Mouse (Mus musculus) hindbrain, embryonic 12.5 days (tissue): ENCODE measurements around the gene Slc9b1. TPM values are rescaled to one million over a fixed set of nuclear protein-coding genes. Genes with fewer than 3 reads are reported as not detected.

Experiments used
- ATAC-seq: fragments of 200-750 bp; cut with Nextera tagmentation; 2 replicates; pipeline ENCODE4 v1.8.0; 2017; ENCODE audit warnings: moderate TSS enrichment; ENCODE audit not compliant: low FRiP score
- H3K27ac ChIP-seq: fragments of 300-500 bp; sonication (generic); 2 replicates; pipeline ENCODE4 v1.5.1; 2016; ENCODE audit warnings: mild to moderate bottlenecking
- H3K27me3 ChIP-seq: fragments of 300-500 bp; sonication (generic); 2 replicates; pipeline ENCODE4 v1.6.1; 2016; ENCODE audit warnings: mild to moderate bottlenecking
- H3K36me3 ChIP-seq: fragments of 300-500 bp; sonication (generic); 2 replicates; pipeline ENCODE4 v1.6.1; 2016; ENCODE audit warnings: mild to moderate bottlenecking
- H3K4me1 ChIP-seq: fragments of 300-500 bp; sonication (generic); 2 replicates; pipeline ENCODE4 v1.6.1; 2016
- H3K4me2 ChIP-seq: fragments of 300-500 bp; sonication (generic); replicated peaks from 2 replicates; pipeline ENCODE4 v1.6.1; 2016; ENCODE audit warnings: mild to moderate bottlenecking
- H3K4me3 ChIP-seq: fragments of 300-500 bp; sonication (generic); 2 replicates; pipeline ENCODE4 v1.5.1; 2016; ENCODE audit warnings: mild to moderate bottlenecking
- H3K9ac ChIP-seq: fragments of 300-500 bp; sonication (generic); 2 replicates; pipeline ENCODE4 v1.6.1; 2016; ENCODE audit warnings: mild to moderate bottlenecking, moderate library complexity
- H3K9me3 ChIP-seq: fragments of 300-500 bp; sonication (generic); replicated peaks from 2 replicates; pipeline ENCODE4 v1.6.1; 2016; ENCODE audit warnings: mild to moderate bottlenecking
- WGBS: fragments of 180-500 bp; shearing (Covaris S2); methylation state at CpG from one replicate; pipeline ENCODE4 v1.1.7; 2016; 5-methylcytosine and 5-hydroxymethylcytosine counted together
- polyA plus RNA-seq: library from polyadenylated mRNA; unstranded; fragments of >200 nt; fragmentation: Nextera tagmentation; extraction: Ambion mirVana; gene quantifications from 2 replicates; pipeline ENCODE4 v1.2.1, GENCODE M21; 2016

Slc9b1 gene
- polyA plus RNA-seq, 1 experiment from 2014 or later: not detected

DNA sequence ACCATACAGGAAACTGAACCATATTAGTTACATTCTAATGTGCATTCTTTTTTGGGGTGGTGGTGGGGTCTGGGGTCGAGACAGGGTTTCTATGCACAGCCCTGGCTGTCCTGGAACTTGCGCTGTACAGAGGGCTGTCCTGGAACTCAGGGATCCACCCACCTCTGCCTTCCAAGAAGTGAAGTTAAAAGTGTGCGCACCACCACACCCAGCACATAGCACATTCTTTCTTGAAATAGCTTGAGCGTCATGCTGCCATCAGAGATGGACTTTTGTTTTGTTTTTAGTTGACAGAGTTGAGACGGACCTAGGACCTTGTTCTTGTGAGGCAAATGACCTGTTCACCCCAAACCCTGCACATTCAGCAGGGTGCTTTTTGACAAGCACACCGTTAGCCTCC, 20.7 kb upstream of the Slc9b1 start:
- H3K36me3 ChIP-seq: no peaks in the 10 kb centered on the region
- no peak overlapping the region for H3K4me2 ChIP-seq
- H3K9me3 ChIP-seq: no peaks in the 10 kb centered on the region
- H3K27me3 ChIP-seq: no peaks in the 10 kb centered on the region
- no peak for ATAC-seq
- 71% methylated on average over 6 of the region's 6 CpGs for WGBS
- H3K27ac ChIP-seq: no peak overlapping the region
- no peak overlapping the region for H3K4me3 ChIP-seq
- H3K4me1 ChIP-seq: peaks cover 4% of the 10 kb centered on the region; the same call in 1 of the 2 replicates
- no peak overlapping the region for H3K9ac ChIP-seq

DNA sequence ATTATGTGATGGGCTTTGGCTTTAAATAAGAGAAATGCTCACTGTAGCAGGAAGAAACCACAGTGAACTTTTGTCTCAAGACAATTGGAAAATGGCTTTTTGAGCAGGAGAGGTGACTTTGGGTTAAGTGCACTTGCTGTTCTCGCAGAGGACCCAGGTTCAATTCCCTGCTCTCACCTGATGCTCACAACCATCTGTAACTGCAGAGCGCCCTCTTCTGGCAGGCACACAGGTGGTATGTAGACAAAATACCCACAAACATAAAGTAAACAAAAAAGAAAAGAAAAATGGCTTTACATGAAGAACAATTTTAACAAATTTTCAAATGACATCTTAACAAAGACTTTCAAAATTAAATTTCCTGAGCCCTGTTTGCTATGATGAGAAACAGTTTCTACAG, 20.2 kb upstream of the Slc9b1 start:
- Histone ChIP-seq H3K4me3 (no peak overlapping the region), H3K4me2 (no peak overlapping the region), H3K9me3 (no peaks in the 10 kb centered on the region), H3K27ac (no peak overlapping the region), H3K4me1 (peaks cover 4% of the 10 kb centered on the region; the same call in 1 of the 2 replicates), H3K9ac (no peak overlapping the region), H3K27me3 (no peaks in the 10 kb centered on the region), H3K36me3 (no peaks in the 10 kb centered on the region)
- WGBS: 49% methylated on average over 2 of the region's 2 CpGs
- no peak for ATAC-seq

DNA sequence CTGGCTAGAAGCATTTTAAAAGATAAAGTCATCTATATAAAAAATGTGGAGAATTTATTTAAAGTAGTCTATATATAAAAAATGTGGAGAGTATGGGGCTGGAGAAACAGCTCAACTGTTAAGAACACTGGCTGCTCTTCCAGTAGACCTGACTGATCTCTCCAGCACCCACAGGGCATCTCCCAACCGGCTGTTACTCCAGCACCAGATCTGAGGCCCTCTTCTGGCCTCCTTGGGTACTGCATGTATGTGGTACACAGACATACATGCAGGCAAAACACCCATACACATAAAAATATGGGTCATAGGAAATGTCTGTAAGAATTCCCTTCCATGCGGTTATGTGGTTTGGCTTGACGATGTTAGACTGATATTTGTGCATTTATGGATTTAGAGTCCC, 19.3 kb upstream of the Slc9b1 start:
- H3K27me3 ChIP-seq: no peaks in the 10 kb centered on the region
- H3K4me3 ChIP-seq: no peak overlapping the region
- ATAC-seq: no peak
- no peak overlapping the region for H3K4me2 ChIP-seq
- H3K27ac ChIP-seq: no peak overlapping the region
- 45% methylated on average over 3 of the region's 3 CpGs for WGBS
- H3K9ac ChIP-seq: no peak overlapping the region
- H3K9me3 ChIP-seq: no peaks in the 10 kb centered on the region
- H3K36me3 ChIP-seq: no peaks in the 10 kb centered on the region
- peaks cover 4% of the 10 kb centered on the region; the same call in 1 of the 2 replicates for H3K4me1 ChIP-seq

DNA sequence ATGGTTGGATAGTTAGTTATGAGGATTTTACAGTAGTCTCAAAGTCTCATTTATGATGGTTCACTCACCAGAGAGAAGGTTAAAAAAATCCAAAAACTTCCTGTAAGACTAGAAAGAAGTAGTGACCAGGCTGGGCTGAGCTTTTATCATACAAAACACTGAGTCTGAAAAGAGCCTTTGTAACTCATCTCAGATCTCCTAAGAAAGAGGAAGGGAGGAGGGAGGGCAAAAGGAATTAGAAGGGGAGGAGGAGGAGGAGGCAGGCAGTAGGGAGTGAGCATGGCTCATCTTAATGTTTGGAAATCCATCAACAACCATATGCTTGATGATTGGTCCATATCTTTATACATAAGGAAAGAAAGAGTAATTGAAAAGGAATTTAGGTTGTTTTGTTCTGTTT, 15.1 kb upstream of the Slc9b1 start:
- no peaks in the 10 kb centered on the region for H3K27me3 ChIP-seq
- H3K4me2 ChIP-seq: no peak overlapping the region
- no peak overlapping the region for H3K27ac ChIP-seq
- H3K4me1 ChIP-seq: no peaks in the 10 kb centered on the region
- H3K9me3 ChIP-seq: no peaks in the 10 kb centered on the region
- H3K36me3 ChIP-seq: no peaks in the 10 kb centered on the region
- H3K9ac ChIP-seq: no peak overlapping the region
- ATAC-seq: no peak
- H3K4me3 ChIP-seq: no peak overlapping the region

DNA sequence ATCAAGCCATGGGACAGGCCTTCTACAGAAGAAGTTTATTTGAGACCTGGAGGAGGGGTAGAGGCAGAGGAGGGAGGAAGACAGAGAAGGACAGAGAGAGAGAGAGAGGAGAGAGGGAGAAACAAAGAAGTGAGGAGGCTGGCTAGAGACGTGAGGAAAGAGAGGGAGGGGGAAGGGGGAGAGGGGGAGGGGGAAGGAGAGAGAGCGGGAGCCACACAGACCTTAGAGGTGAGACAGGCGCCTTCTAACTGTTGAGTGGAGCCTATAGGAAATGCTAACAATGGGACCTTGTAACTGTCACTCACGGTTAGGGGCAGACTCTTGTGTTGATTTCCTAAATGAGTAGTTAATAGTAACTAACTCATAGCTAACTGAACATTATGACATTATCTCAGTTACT, 14.1 kb upstream of the Slc9b1 start:
- no peaks in the 10 kb centered on the region for H3K27me3 ChIP-seq
- no peaks in the 10 kb centered on the region for H3K36me3 ChIP-seq
- WGBS: 26% methylated on average over 4 of the region's 4 CpGs
- H3K4me1 ChIP-seq: no peaks in the 10 kb centered on the region
- H3K9me3 ChIP-seq: no peaks in the 10 kb centered on the region
- H3K9ac ChIP-seq: no peak overlapping the region
- H3K4me2 ChIP-seq: no peak overlapping the region
- ATAC-seq: no peak
- H3K27ac ChIP-seq: no peak overlapping the region
- H3K4me3 ChIP-seq: no peak overlapping the region

DNA sequence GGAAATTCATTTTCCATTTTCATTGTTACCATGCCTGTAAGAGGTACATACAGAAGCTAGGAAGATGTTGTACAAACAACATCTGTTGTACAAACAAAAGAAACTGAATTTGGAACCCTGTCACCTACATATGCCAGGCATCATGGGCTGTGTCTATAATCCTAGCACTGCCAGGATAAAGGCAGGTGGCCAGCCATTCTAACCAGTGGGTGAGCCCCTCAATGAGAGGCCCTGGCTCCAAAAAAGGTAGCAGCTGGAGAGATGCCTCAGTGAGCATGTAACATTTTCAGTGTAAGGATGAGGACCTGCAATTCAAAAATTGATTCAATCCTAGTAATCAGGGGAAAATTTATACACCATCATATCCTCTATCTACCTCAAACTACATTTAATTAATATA, 1.2 kb downstream of the Slc9b1 start:
- ATAC-seq: no peak
- Histone ChIP-seq H3K9ac (no peak overlapping the region), H3K27me3 (no peaks in the 10 kb centered on the region), H3K4me2 (no peak overlapping the region), H3K27ac (no peak overlapping the region), H3K9me3 (no peaks in the 10 kb centered on the region), H3K4me3 (no peak overlapping the region), H3K36me3 (no peaks in the 10 kb centered on the region), H3K4me1 (no peaks in the 10 kb centered on the region)

DNA sequence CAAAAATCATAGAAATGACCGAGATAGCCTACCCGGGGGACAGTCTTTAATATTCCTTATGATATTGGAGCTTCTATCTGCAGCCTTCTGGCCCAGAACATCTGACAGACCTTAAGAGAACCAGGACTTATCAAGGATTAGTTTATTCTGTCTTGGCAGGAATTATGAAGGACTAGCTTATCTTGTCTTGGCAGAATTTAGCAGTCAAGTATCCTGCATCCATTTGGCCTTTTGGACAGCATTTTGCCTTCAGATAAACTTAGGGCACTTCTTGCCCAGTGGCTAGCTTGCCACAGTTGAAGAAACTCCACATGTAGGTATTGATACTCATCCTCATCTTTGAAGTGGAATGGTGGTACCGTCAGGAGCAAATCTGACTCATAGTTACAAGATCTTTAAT, 4.0 kb downstream of the Slc9b1 start:
- no peak overlapping the region for H3K4me2 ChIP-seq
- H3K4me1 ChIP-seq: no peaks in the 10 kb centered on the region
- no peak overlapping the region for H3K9ac ChIP-seq
- no peaks in the 10 kb centered on the region for H3K27me3 ChIP-seq
- no peak overlapping the region for H3K27ac ChIP-seq
- ATAC-seq: no peak
- H3K36me3 ChIP-seq: no peaks in the 10 kb centered on the region
- no peaks in the 10 kb centered on the region for H3K9me3 ChIP-seq
- H3K4me3 ChIP-seq: no peak overlapping the region
- 92% methylated on average over 3 of the region's 3 CpGs for WGBS

DNA sequence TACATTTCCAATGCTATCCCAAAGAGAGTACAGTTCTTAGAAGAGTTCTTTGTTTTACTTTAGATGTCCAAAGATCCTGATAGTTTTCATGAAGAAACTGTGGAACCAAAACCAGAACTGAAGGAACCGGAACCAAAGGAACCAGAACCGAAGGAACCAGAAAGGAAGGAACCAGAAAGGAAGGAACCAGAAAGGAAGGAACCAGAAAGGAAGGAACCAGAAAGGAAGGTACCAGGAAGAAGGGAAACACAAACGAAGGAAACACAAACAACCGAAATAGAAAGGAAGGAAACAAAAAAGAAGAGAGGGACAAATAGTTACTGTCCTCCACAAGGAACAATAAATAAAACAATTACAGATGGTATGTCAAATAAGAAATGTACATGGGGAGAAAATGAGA, 9.6 kb downstream of the Slc9b1 start:
- H3K27ac ChIP-seq: no peak overlapping the region
- 91% methylated on average over 4 of the region's 4 CpGs for WGBS
- ATAC-seq: no peak
- H3K9me3 ChIP-seq: no peaks in the 10 kb centered on the region
- no peaks in the 10 kb centered on the region for H3K36me3 ChIP-seq
- H3K9ac ChIP-seq: no peak overlapping the region
- no peaks in the 10 kb centered on the region for H3K4me1 ChIP-seq
- no peak overlapping the region for H3K4me2 ChIP-seq
- no peaks in the 10 kb centered on the region for H3K27me3 ChIP-seq
- no peak overlapping the region for H3K4me3 ChIP-seq

DNA sequence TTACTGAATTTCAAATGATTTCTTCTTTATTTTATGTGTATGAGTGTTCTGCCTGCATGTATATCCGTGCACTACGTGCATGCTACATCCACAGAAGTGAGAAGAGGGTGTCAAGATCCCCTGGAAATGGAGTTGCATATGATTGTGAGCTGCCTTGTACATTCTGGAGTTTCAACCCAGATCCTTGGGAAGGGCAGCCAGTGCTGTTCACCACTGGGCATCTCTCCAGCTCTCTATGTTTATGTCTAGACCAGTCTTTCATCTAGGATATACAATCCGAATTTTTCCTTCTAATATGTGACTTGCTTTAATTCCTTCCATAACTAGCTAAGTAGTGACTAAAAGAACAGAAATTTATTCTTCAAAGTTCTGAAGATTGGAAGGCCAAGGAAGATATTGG, 28.0 kb downstream of the Slc9b1 start:
- Histone ChIP-seq H3K4me1 (no peaks in the 10 kb centered on the region), H3K27me3 (no peaks in the 10 kb centered on the region), H3K4me3 (no peak overlapping the region), H3K36me3 (no peaks in the 10 kb centered on the region), H3K9me3 (no peaks in the 10 kb centered on the region), H3K4me2 (no peak overlapping the region), H3K9ac (no peak overlapping the region), H3K27ac (no peak overlapping the region)
- 80% methylated on average over 3 of the region's 3 CpGs for WGBS
- no peak for ATAC-seq

DNA sequence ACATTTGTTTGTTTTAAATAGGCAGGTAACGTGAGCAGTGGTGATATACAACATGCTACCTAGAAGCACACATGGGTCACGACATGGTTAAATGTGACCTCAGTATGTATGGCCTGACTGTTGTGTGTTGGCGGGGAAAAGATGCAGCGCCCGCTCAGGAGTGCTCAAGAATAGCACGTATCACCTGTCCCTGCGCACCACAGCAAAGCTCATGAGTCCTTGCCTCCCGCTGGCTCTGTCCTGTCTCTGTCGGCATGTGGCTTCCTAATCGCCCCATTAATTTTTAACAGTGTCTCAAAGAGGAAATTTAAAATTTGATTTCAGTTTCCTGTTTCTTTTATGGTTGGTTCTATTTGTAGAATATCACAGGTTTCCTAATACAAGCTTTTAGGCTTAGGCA, 29.6 kb downstream of the Slc9b1 start:
- Histone ChIP-seq H3K4me2 (no peak overlapping the region), H3K9me3 (no peaks in the 10 kb centered on the region), H3K36me3 (no peaks in the 10 kb centered on the region), H3K9ac (no peak overlapping the region), H3K27ac (no peak overlapping the region), H3K27me3 (no peaks in the 10 kb centered on the region), H3K4me1 (no peaks in the 10 kb centered on the region), H3K4me3 (no peak overlapping the region)
- ATAC-seq: no peak
- 84% methylated on average over 10 of the region's 10 CpGs for WGBS

DNA sequence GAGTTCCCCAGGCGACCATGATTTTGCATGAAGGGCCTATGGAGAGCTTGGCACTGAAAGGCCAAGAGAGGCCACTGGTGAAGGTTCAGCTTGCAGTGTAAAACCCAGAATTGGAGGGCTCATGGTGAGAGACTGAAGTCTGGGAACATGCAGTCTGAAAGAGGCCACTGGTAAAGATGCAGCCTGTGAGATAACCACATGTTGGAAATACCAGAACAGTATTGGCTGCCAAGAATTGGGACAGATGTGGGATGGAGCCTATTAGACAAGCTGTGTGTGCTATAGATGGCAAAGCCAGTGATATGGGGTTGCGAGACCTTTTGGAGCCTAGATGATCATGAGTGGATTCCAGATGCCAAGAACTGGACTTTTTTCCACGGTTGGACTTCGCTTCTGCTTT, 32.0 kb downstream of the Slc9b1 start:
- Histone ChIP-seq H3K4me3 (no peak overlapping the region), H3K9ac (no peak overlapping the region), H3K27me3 (no peaks in the 10 kb centered on the region), H3K9me3 (no peaks in the 10 kb centered on the region), H3K4me2 (no peak overlapping the region), H3K4me1 (no peaks in the 10 kb centered on the region), H3K27ac (no peak overlapping the region), H3K36me3 (no peaks in the 10 kb centered on the region)
- no peak for ATAC-seq
- WGBS: 94% methylated on average over 4 of the region's 4 CpGs

DNA sequence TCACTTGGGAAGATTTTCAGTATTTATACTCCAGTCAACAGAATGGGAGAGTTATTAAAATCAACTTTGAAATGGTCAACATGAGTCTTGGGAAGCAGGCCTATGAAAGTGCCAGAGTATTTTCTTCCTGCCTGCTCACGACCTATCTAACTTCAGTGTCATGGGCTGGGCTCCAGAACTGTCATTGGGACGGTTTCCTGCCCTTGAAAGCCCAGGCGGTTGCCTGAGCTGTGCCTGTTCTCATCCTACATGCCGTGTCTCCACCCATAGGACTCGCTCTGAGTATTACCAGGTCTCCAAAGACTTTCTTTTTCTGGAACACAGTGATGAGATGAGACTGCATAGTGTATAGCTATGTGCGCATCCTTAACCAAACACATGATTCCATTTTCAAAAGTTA, 45.4 kb downstream of the Slc9b1 start:
- no peak for ATAC-seq

DNA sequence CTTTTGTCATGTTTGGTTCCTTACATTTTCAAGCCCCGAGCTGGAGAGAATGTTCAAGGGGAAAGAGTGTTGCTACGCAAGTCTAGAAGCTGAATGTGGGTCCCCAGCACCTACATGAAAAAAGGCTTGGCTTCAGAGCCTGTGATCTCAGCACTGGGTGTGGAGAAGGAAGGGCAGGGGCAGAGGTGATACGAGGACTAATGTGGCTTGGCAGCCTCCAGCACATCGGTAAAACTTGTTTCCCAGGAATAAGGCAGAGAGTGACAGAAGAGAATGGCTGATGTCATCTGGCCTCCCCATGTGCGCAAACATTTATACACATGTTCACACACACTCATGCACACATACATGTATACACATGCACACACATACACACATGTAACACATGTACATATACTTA, 47.3 kb downstream of the Slc9b1 start:
- Histone ChIP-seq H3K4me3 (no peak overlapping the region), H3K4me2 (no peak overlapping the region), H3K9ac (no peak overlapping the region), H3K4me1 (peaks cover 4% of the 10 kb centered on the region; the same call in 1 of the 2 replicates), H3K27me3 (no peaks in the 10 kb centered on the region), H3K36me3 (no peaks in the 10 kb centered on the region), H3K9me3 (no peaks in the 10 kb centered on the region), H3K27ac (no peak overlapping the region)
- no peak for ATAC-seq
- WGBS: 86% methylated on average over 5 of the region's 5 CpGs

More for the DNA sequence above, 45.4 kb downstream of the Slc9b1 start:
- H3K9me3 ChIP-seq: no peaks in the 10 kb centered on the region
- H3K27me3 ChIP-seq: no peaks in the 10 kb centered on the region
- H3K4me2 ChIP-seq: no peak overlapping the region
- no peak overlapping the region for H3K27ac ChIP-seq
- H3K9ac ChIP-seq: no peak overlapping the region
- 79% methylated on average over 6 of the region's 6 CpGs for whole genome bisulfite sequencing
- H3K4me1 ChIP-seq: no peaks in the 10 kb centered on the region
- no peak overlapping the region for H3K4me3 ChIP-seq
- no peaks in the 10 kb centered on the region for H3K36me3 ChIP-seq

DNA sequence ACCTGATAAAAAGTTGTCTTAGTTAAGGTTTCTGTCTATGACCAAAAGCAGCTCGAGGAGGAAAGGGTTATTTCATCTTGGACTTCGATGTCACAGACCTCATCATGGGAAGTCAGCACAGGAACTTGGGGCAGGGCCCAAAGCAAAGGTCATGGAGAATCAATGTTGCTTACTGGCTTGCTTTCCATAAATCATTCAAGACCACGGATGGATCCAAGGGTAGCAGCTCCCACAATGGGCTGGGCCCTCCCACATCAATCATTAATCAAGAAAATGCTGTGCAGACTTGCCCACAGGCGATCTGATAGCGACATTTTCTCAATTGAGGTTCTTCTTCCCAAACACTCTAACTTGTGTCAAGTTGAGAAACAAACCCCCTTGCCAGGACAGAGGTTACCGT, 48.3 kb downstream of the Slc9b1 start:
- WGBS: 46% methylated on average over 6 of the region's 6 CpGs
- no peaks in the 10 kb centered on the region for H3K9me3 ChIP-seq

More for the DNA sequence above, 48.3 kb downstream of the Slc9b1 start:
- no peak overlapping the region for H3K4me3 ChIP-seq
- H3K27me3 ChIP-seq: no peaks in the 10 kb centered on the region
- H3K27ac ChIP-seq: no peak overlapping the region
- no peak overlapping the region for H3K4me2 ChIP-seq
- ATAC-seq: no peak
- H3K9ac ChIP-seq: no peak overlapping the region
- no peaks in the 10 kb centered on the region for H3K36me3 ChIP-seq
- H3K4me1 ChIP-seq: peaks cover 6% of the 10 kb centered on the region; the same call in 1 of the 2 replicates
